Mouse (Mus musculus) B cell, adult (primary cell): ENCODE measurements around the gene Tent2. TPM values are rescaled to one million over a fixed set of nuclear protein-coding genes. Genes with fewer than 3 reads are reported as not detected.

Experiments used
- total RNA-seq: library from RNA; stranded (reverse); gene quantifications from 4 replicates; pipeline ENCODE4 v1.2.4, GENCODE M21; 2023; ENCODE audit not compliant: inconsistent age

Gene Tent2
- total RNA-seq, result 91.2 to 121 TPM (median 116 TPM) in 4 replicates

GRCm38 (mm10) chr13:93191831-93192645 is at the start of gene Tent2:
Gene Tent2 (minus strand): TSS chr13:93192385.

GRCm38 (mm10) chr13:93144336-93145167 is 47.6 kb downstream of the Tent2 start, which contains the start of gene Cmya5:
Gene Cmya5 (minus strand): TSS chr13:93144724.

Other genes starting within 250 kb of the Tent2 start
- 0.29 to 0.60 TPM (median 0.45 TPM) in 4 replicates for gene Cmya5, start 47.7 kb downstream of the Tent2 start, total RNA-seq
- 19.4 to 24.2 TPM (median 21.6 TPM) in 4 replicates for gene Homer1, start 107.2 kb upstream of the Tent2 start, total RNA-seq